Mouse (Mus musculus) liver, postnatal 0 days (tissue): ENCODE data around the gene Fkbp10. TPM values are rescaled to one million over a fixed set of nuclear protein-coding genes. Genes with fewer than 3 reads are reported as not detected.

Experiments used
- ATAC-seq: fragments of 200-750 bp; cut with Nextera tagmentation; 2 replicates; pipeline ENCODE4 v1.8.0; 2017; ENCODE audit warnings: mild to moderate bottlenecking, moderate library complexity
- DNase-seq: peaks from one replicate; pipeline ENCODE4 v3.0.0-alpha.2; 2016
- H3K27ac ChIP-seq: fragments of 300-500 bp; sonication (generic); 2 replicates; pipeline ENCODE4 v1.5.1; 2014; ENCODE audit warnings: antibody characterized with exemption, moderate library complexity, mild to moderate bottlenecking, low read depth
- H3K27me3 ChIP-seq: fragments of 300-500 bp; sonication (generic); 2 replicates; pipeline ENCODE4 v1.6.1; 2014; ENCODE audit warnings: low read length, control low read depth, mixed read lengths; ENCODE audit not compliant: insufficient read depth
- H3K36me3 ChIP-seq: fragments of 300-500 bp; sonication (generic); replicated peaks from 2 replicates; pipeline ENCODE4 v1.6.1; 2014; ENCODE audit warnings: mild to moderate bottlenecking, control low read depth, low read length, moderate library complexity, mixed read lengths; ENCODE audit not compliant: insufficient read depth
- H3K4me1 ChIP-seq: fragments of 300-500 bp; sonication (generic); 2 replicates; pipeline ENCODE4 v1.6.1; 2014; ENCODE audit warnings: antibody characterized with exemption, mild to moderate bottlenecking, control low read depth; ENCODE audit not compliant: insufficient read depth
- H3K4me2 ChIP-seq: fragments of 300-500 bp; sonication (generic); 2 replicates; pipeline ENCODE4 v1.6.1; 2014; ENCODE audit warnings: low read depth, mild to moderate bottlenecking, low read length, moderate library complexity, mixed read lengths
- H3K4me3 ChIP-seq: fragments of 300-500 bp; sonication (generic); 2 replicates; pipeline ENCODE4 v1.5.1; 2014; ENCODE audit warnings: low read depth, low read length
- H3K9ac ChIP-seq: fragments of 300-500 bp; sonication (generic); replicated peaks from 2 replicates; pipeline ENCODE4 v1.6.1; 2014; ENCODE audit warnings: mild to moderate bottlenecking, moderate library complexity
- H3K9me3 ChIP-seq: fragments of 300-500 bp; sonication (generic); 2 replicates; pipeline ENCODE4 v1.6.1; 2016; ENCODE audit warnings: mild to moderate bottlenecking, control low read depth, low read length, mixed read lengths
- CTCF ChIP-seq: sonication (generic); IDR thresholded peaks from 2 replicates; pipeline ENCODE4 v1.5.1; 2016; ENCODE audit warnings: antibody characterized with exemption, low read depth
- EP300 ChIP-seq: IDR thresholded peaks from 2 replicates; pipeline ENCODE4 v1.6.1; 2016; ENCODE audit warnings: antibody characterized with exemption, low read depth, mild to moderate bottlenecking
- WGBS: fragments of 180-500 bp; shearing (Covaris S2); extraction: QIAGEN DNeasy Blood & Tissue Kit; methylation state at CpG from one replicate; pipeline ENCODE4 v1.1.7; 2014; ENCODE audit not compliant: insufficient replicate concordance; 5-methylcytosine and 5-hydroxymethylcytosine counted together
- polyA plus RNA-seq: library from polyadenylated mRNA; unstranded; fragments of >200 nt; fragmentation: Nextera tagmentation; extraction: Ambion mirVana; gene quantifications from 2 replicates; pipeline ENCODE4 v1.2.1, GENCODE M21; 2015

Gene Fkbp10
- polyA plus RNA-seq, 1 experiment from 2014 or later = 9.0 TPM

DNA sequence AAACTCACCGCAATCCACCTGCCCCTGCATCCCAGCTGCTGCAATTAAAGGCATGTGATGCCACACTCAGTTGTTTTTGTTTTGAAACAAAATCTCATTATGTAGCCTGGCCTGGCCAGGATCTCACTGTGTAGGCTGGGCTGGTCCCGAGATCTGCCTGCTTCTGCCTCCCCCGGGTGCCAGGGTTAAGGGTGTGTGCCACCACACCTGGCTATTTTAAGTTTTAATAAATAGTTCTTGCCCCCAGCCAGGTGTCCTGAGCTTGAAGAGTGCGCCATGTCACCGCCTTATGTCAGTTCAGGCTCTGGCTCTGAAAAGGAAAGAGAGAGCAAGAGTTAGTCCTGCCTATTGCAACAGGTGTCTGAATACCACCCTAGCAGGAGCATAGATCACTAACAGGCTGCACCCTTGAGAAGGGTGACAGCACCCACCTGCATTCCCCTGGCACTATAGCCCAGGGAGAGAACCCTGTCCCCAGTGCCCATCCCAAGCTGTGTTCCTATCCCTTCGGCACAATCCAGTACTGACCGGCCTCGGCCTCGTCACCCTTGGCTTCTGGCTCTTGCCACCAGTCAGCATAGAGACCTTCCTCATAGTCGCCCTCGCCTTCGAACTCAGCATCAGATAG, 6.5 kb upstream of the Fkbp10 start:
- Histone ChIP-seq H3K4me2 (no peak overlapping the region), H3K4me1 (no peaks in the 10 kb centered on the region), H3K9ac (no peak overlapping the region), H3K4me3 (no peak overlapping the region), H3K27ac (no peak overlapping the region), H3K27me3 (peaks cover 11% of the 10 kb centered on the region), H3K36me3 (no peaks in the 10 kb centered on the region), H3K9me3 (no peaks in the 10 kb centered on the region)
- TF ChIP-seq CTCF (no peak), EP300 (no peak)
- ATAC-seq = no peak
- no peak for DNase-seq
- WGBS = 82% methylated on average over 12 of the region's 12 CpGs

DNA sequence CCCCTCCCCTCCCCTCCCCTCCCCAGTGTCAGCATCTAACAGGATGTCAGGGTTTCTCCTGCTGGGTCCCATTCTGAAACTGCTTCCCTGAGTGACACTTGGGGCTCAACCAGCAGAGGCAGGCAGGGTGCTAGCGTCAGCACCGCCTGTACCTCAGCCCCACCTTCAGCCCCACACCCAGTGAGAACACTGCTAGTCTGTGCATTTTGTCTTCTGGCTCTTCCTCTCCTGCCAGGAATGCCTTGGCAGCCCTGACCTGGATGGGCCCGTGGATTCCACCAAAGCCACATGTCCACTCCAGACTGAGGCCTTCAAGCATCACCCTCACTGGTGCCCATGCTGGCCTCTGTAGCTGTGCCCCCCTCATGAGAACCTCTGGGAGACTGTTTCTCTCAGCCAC, 5.8 kb upstream of the Fkbp10 start:
- Histone ChIP-seq H3K4me1 (no peaks in the 10 kb centered on the region), H3K9ac (no peak overlapping the region), H3K9me3 (no peaks in the 10 kb centered on the region), H3K27me3 (peaks cover 18% of the 10 kb centered on the region), H3K27ac (no peak overlapping the region), H3K4me3 (no peak overlapping the region), H3K4me2 (no peak overlapping the region), H3K36me3 (no peaks in the 10 kb centered on the region)
- DNase-seq = no peak
- TF ChIP-seq EP300 = no peak
- no peak for TF ChIP-seq CTCF
- ATAC-seq = no peak
- 74% methylated on average over 3 of the region's 3 CpGs for WGBS

GRCm38 (mm10) chr11:100411736-100412135, 3.8 kb upstream of the Fkbp10 start:
- TF ChIP-seq CTCF = no peak
- TF ChIP-seq EP300 = no peak
- Histone ChIP-seq H3K27me3 (peaks cover 34% of the 10 kb centered on the region), H3K27ac (no peak overlapping the region), H3K9me3 (no peaks in the 10 kb centered on the region), H3K4me2 (no peak overlapping the region), H3K4me1 (no peaks in the 10 kb centered on the region), H3K9ac (no peak overlapping the region), H3K36me3 (no peaks in the 10 kb centered on the region), H3K4me3 (no peak overlapping the region)
- WGBS = 51% methylated on average over 11 of the region's 11 CpGs
- no peak for ATAC-seq
- no peak for DNase-seq

GRCm38 (mm10) chr11:100413541-100413940, 2.0 kb upstream of the Fkbp10 start:
- H3K9me3 ChIP-seq = no peaks in the 10 kb centered on the region
- no peak for TF ChIP-seq EP300
- peaks cover 34% of the 10 kb centered on the region for H3K27me3 ChIP-seq
- peak overlapping the region; percentile 66; the same call in 1 of the 2 replicates for H3K9ac ChIP-seq
- H3K27ac ChIP-seq = no peak overlapping the region
- ATAC-seq (no peak), DNase-seq (no peak)
- peak overlapping the region; percentile 82; the same call in 1 of the 2 replicates for H3K4me2 ChIP-seq
- 79% methylated on average over 11 of the region's 11 CpGs for WGBS
- H3K36me3 ChIP-seq = no peaks in the 10 kb centered on the region
- H3K4me3 ChIP-seq = peak overlapping the region; percentile 46; the same call in 1 of the 2 replicates
- H3K4me1 ChIP-seq = no peaks in the 10 kb centered on the region

DNA sequence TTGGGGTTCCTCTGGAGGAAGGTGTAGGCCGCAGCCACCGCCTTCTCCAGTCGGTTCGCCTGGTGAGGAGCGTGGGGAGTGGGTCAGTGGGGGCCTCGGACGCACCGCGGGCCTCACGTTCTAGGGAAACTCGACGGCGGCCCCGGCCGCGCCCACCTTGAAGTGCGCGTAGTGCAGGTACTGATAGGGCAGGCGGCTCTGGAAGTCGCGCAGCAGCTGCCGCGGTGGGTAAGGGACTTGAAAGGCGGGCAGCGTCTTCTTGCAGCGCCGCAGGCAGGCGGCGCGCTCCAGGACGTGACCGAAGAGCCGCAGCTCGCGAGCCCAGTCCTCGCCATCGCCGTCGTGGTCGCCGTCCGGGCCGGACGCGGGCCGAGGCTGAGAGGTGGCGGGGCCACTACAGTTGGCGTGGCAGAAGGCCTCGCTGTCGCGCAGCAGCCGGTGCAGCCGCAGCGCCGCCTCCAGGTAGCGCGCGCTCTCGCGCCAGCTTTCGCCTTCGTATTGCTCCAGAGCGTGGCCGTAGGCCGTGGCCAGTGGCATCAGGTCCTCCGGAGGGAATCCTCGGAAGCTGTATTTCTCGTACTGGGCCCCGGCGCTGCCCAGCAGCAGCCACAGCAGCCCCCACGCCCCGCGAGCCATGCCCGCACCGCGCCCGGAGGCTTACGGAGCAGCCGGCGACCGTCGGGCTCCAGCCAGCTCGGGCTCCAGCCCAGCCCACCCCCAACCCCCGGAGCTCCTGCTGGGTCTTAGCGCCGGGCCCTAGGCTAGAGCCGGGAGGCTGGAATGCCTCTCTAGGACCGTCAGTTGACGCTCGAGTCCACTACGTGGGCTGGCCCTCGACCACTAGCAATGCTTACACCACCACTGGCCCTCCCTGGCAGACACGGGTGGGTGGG, 1.2 kb upstream of the Fkbp10 start, which contains the start of gene P3h4:
Gene P3h4, minus strand, starts transcription at position 816 of the 893 bp plus-strand sequence.
- DNase-seq (peak; percentile 78), ATAC-seq (peak; percentile 90)
- H3K4me1 ChIP-seq = no peaks in the 10 kb centered on the region
- TF ChIP-seq CTCF (peak; percentile 70), EP300 (no peak)
- H3K4me3 ChIP-seq = peak within 1 kb of the TSS; percentile 46
- no peaks in the 10 kb centered on the region for H3K36me3 ChIP-seq
- no peaks in the 10 kb centered on the region for H3K9me3 ChIP-seq
- peak within 1 kb of the TSS; percentile 82 for H3K4me2 ChIP-seq
- H3K27me3 ChIP-seq = peaks cover 34% of the 10 kb centered on the region
- 3% methylated on average over 81 of the region's 93 CpGs for WGBS
- peak within 1 kb of the TSS; percentile 39; the same call in 1 of the 2 replicates for H3K27ac ChIP-seq
- peak within 1 kb of the TSS; percentile 66 for H3K9ac ChIP-seq

DNA sequence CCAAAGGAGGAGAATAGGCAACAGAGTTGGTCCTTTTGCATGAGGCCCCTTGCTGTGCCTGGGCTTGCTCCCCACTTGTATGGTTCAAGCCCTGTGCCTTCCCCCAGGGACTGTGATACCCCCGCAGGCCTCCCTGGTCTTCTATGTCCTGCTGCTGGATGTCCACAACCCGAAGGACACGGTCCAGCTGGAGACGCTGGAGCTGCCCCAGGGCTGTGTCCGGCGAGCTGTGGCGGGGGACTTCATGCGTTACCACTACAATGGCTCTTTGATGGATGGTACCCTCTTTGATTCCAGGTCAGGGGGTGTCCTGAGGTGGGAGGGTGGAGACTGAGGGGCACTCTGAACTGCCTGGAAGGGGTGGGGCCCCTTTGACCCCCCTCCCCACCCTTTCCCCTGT, 6.0 kb downstream of the Fkbp10 start:
- WGBS = 80% methylated on average over 8 of the region's 8 CpGs
- no peak for ATAC-seq
- no peak for TF ChIP-seq CTCF
- TF ChIP-seq EP300 = no peak

More for the DNA sequence above, 6.0 kb downstream of the Fkbp10 start:
- H3K36me3 ChIP-seq = no peaks in the 10 kb centered on the region
- no peak for DNase-seq
- H3K27ac ChIP-seq = no peak overlapping the region
- no peaks in the 10 kb centered on the region for H3K27me3 ChIP-seq
- H3K9me3 ChIP-seq = no peaks in the 10 kb centered on the region
- H3K4me3 ChIP-seq = no peak overlapping the region
- H3K4me2 ChIP-seq = no peak overlapping the region
- H3K9ac ChIP-seq = no peak overlapping the region
- H3K4me1 ChIP-seq = no peaks in the 10 kb centered on the region
